Mouse (Mus musculus) erythroblast, embryonic 14.5 days (primary cell): Measurements from ENCODE around the gene Col6a2. TPM values are rescaled to one million over a fixed set of nuclear protein-coding genes. Genes with fewer than 3 reads are reported as not detected.

ENCODE experiments used
- H3K27me3 ChIP-seq: 2 replicates; pipeline ENCODE4 v1.6.1; 2012; ENCODE audit warnings: inconsistent platforms; ENCODE audit not compliant: control insufficient read depth
- H3K36me3 ChIP-seq: 2 replicates; pipeline ENCODE4 v1.6.1; 2012; ENCODE audit warnings: mild to moderate bottlenecking, inconsistent platforms; ENCODE audit not compliant: control insufficient read depth
- H3K4me1 ChIP-seq: 2 replicates; pipeline ENCODE4 v1.6.1; 2012; ENCODE audit warnings: inconsistent platforms; ENCODE audit not compliant: control insufficient read depth
- H3K4me3 ChIP-seq: replicated peaks from 2 replicates; pipeline ENCODE3; 2012; ENCODE audit warnings: moderate library complexity, mild to moderate bottlenecking, inconsistent platforms
- H3K9me3 ChIP-seq: 2 replicates; pipeline ENCODE4 v1.6.1; 2012; ENCODE audit warnings: low read length, inconsistent platforms, mixed read lengths; ENCODE audit not compliant: control insufficient read depth
- GATA1 ChIP-seq: IDR thresholded peaks from 2 replicates; pipeline ENCODE4 v1.6.1; 2012; ENCODE audit warnings: low read length, inconsistent platforms, mixed read lengths
- TAL1 ChIP-seq: IDR thresholded peaks from 3 replicates; pipeline ENCODE4 v1.6.1; 2012; ENCODE audit warnings: low read length, inconsistent platforms, mixed read lengths
- polyA plus RNA-seq: library from polyadenylated mRNA; stranded (reverse); fragments of >175 nt; gene quantifications from 2 replicates; pipeline ENCODE4 v1.2.3, GENCODE M21; 2012

The Col6a2 gene
- polyA plus RNA-seq, 1 experiment: not detected

GRCm38 (mm10) chr10:76622411-76622810, 1.0 kb downstream of the Col6a2 start:
- no peaks in the 10 kb centered on the region for H3K36me3 ChIP-seq
- H3K27me3 ChIP-seq: no peaks in the 10 kb centered on the region
- H3K9me3 ChIP-seq: no peaks in the 10 kb centered on the region
- H3K4me1 ChIP-seq: no peaks in the 10 kb centered on the region
- TF ChIP-seq TAL1 (no peak), GATA1 (no peak)
- no peak overlapping the region for H3K4me3 ChIP-seq

GRCm38 (mm10) chr10:76612473-76612872, 11.0 kb downstream of the Col6a2 start:
- H3K9me3 ChIP-seq: no peaks in the 10 kb centered on the region
- H3K4me3 ChIP-seq: no peak overlapping the region
- no peaks in the 10 kb centered on the region for H3K36me3 ChIP-seq
- no peaks in the 10 kb centered on the region for H3K4me1 ChIP-seq
- TF ChIP-seq TAL1 (no peak), GATA1 (no peak)
- no peaks in the 10 kb centered on the region for H3K27me3 ChIP-seq

GRCm38 (mm10) chr10:76602690-76603089, 20.7 kb downstream of the Col6a2 start:
- TF ChIP-seq GATA1: no peak
- no peak for TF ChIP-seq TAL1

GRCm38 (mm10) chr10:76596338-76596737, 27.1 kb downstream of the Col6a2 start:
- Histone ChIP-seq H3K4me1 (no peaks in the 10 kb centered on the region), H3K36me3 (no peaks in the 10 kb centered on the region), H3K4me3 (no peak overlapping the region), H3K27me3 (no peaks in the 10 kb centered on the region), H3K9me3 (no peaks in the 10 kb centered on the region)
- TF ChIP-seq TAL1 (no peak), GATA1 (no peak)

More at GRCm38 (mm10) chr10:76602690-76603089, 20.7 kb downstream of the Col6a2 start:
- Histone ChIP-seq H3K4me1 (no peaks in the 10 kb centered on the region), H3K36me3 (no peaks in the 10 kb centered on the region), H3K27me3 (no peaks in the 10 kb centered on the region), H3K9me3 (no peaks in the 10 kb centered on the region), H3K4me3 (no peak overlapping the region)

GRCm38 (mm10) chr10:76590197-76590596, 33.2 kb downstream of the Col6a2 start:
- no peaks in the 10 kb centered on the region for H3K27me3 ChIP-seq
- no peaks in the 10 kb centered on the region for H3K9me3 ChIP-seq
- H3K36me3 ChIP-seq: peaks cover 4% of the 10 kb centered on the region; the same call in 1 of the 2 replicates
- TF ChIP-seq GATA1: no peak
- TF ChIP-seq TAL1: no peak
- H3K4me3 ChIP-seq: no peak overlapping the region
- no peaks in the 10 kb centered on the region for H3K4me1 ChIP-seq

- Histone ChIP-seq H3K36me3 (peaks cover 4% of the 10 kb centered on the region; the same call in 1 of the 2 replicates), H3K9me3 (no peaks in the 10 kb centered on the region), H3K4me1 (no peaks in the 10 kb centered on the region), H3K27me3 (peaks cover 5% of the 10 kb centered on the region), H3K4me3 (no peak overlapping the region)
- TF ChIP-seq TAL1: no peak
- TF ChIP-seq GATA1: no peak
Observed at GRCm38 (mm10) chr10:76586190-76586589, 37.2 kb downstream of the Col6a2 start.

- Histone ChIP-seq H3K4me1 (no peaks in the 10 kb centered on the region), H3K27me3 (peaks cover 5% of the 10 kb centered on the region), H3K9me3 (no peaks in the 10 kb centered on the region), H3K36me3 (peaks cover 4% of the 10 kb centered on the region; the same call in 1 of the 2 replicates), H3K4me3 (no peak overlapping the region)
- TF ChIP-seq GATA1: no peak
- no peak for TF ChIP-seq TAL1
Observed at GRCm38 (mm10) chr10:76584138-76584537, 39.3 kb downstream of the Col6a2 start.

GRCm38 (mm10) chr10:76576920-76577319, 46.5 kb downstream of the Col6a2 start:
- H3K36me3 ChIP-seq: no peaks in the 10 kb centered on the region; the same call in 1 of the 2 replicates
- no peaks in the 10 kb centered on the region for H3K4me1 ChIP-seq
- H3K4me3 ChIP-seq: no peak overlapping the region
- no peak for TF ChIP-seq TAL1
- TF ChIP-seq GATA1: no peak
- H3K27me3 ChIP-seq: no peaks in the 10 kb centered on the region
- no peaks in the 10 kb centered on the region for H3K9me3 ChIP-seq

GRCm38 (mm10) chr10:76575374-76575773, 48.1 kb downstream of the Col6a2 start, which contains the start of gene Ftcd:
Ftcd (plus strand) TSS chr10:76575648.
- H3K9me3 ChIP-seq: no peaks in the 10 kb centered on the region
- no peak within 1 kb of the TSS for H3K4me3 ChIP-seq
- no peaks in the 10 kb centered on the region for H3K4me1 ChIP-seq
- H3K36me3 ChIP-seq: no peaks in the 10 kb centered on the region; the same call in 1 of the 2 replicates
- no peaks in the 10 kb centered on the region for H3K27me3 ChIP-seq
- TF ChIP-seq GATA1: no peak
- TF ChIP-seq TAL1: no peak

- Histone ChIP-seq H3K36me3 (no peaks in the 10 kb centered on the region), H3K9me3 (no peaks in the 10 kb centered on the region), H3K4me3 (no peak overlapping the region), H3K4me1 (no peaks in the 10 kb centered on the region), H3K27me3 (no peaks in the 10 kb centered on the region)
- no peak for TF ChIP-seq GATA1
- TF ChIP-seq TAL1: no peak
Observed at GRCm38 (mm10) chr10:76572151-76572550, 51.3 kb downstream of the Col6a2 start.
